Mouse (Mus musculus) embryonic fibroblast, embryonic 13.5 days (primary cell): ENCODE measurements at regions not wholly inside any gene's neighbourhood (a gene's known extent, or its start where the extent isn't known, plus 50 kb on each side); places are given as distances from the start of the nearest gene placed in this dataset.
A peak's percentile ranks its signal among the peaks of the same experiment; 100 is the strongest.
"Not testable (repeated sequence)": the region's sequence is repeated elsewhere in the genome, so short reads cannot be mapped to it uniquely, and the experiment has no call there.

Experiments
- H3K27ac ChIP-seq: 2 replicates; pipeline ENCODE4 v1.5.1; 2012; ENCODE audit warnings: low read length, control low read depth, inconsistent platforms; ENCODE audit not compliant: insufficient read depth
- H3K4me1 ChIP-seq: 2 replicates; pipeline ENCODE4 v1.6.1; 2011; ENCODE audit warnings: low read length; ENCODE audit not compliant: control insufficient read depth, insufficient read depth
- H3K4me3 ChIP-seq: 2 replicates; pipeline ENCODE4 v1.5.1; 2011; ENCODE audit warnings: mild to moderate bottlenecking, control low read depth, low read length; ENCODE audit not compliant: insufficient read depth
- CTCF ChIP-seq: IDR thresholded peaks from 2 replicates; pipeline ENCODE4 v1.5.1; 2011; ENCODE audit warnings: mild to moderate bottlenecking, control low read depth, low read length, moderate library complexity, borderline replicate concordance; ENCODE audit not compliant: insufficient read depth
- POLR2A ChIP-seq: IDR thresholded peaks from 2 replicates; pipeline ENCODE4 v1.6.1; 2011; ENCODE audit warnings: low read depth, mild to moderate bottlenecking, control low read depth, low read length, moderate library complexity

- H3K27ac ChIP-seq, H3K4me1 ChIP-seq, H3K4me3 ChIP-seq: not testable (repeated sequence)
These were observed 989.4 kb downstream of the Ankrd7 start for GRCm38 (mm10) chr6:19855476-19855875.

- Histone ChIP-seq H3K4me3 (no peak overlapping the region), H3K4me1 (no peaks in the 10 kb centered on the region), H3K27ac (no peak overlapping the region)
- TF ChIP-seq POLR2A, result no peak
- no peak for TF ChIP-seq CTCF
These were observed 998.0 kb downstream of the Ankrd7 start for GRCm38 (mm10) chr6:19864101-19864500.

GRCm38 (mm10) chr6:19869697-19870096 lies 1003.6 kb downstream of the Ankrd7 start:
- Histone ChIP-seq H3K27ac (no peak overlapping the region), H3K4me1 (no peaks in the 10 kb centered on the region), H3K4me3 (no peak overlapping the region)
- TF ChIP-seq CTCF (no peak), POLR2A (no peak)

- H3K4me3 ChIP-seq, result no peak overlapping the region
- no peaks in the 10 kb centered on the region for H3K4me1 ChIP-seq
- H3K27ac ChIP-seq, result no peak overlapping the region
- TF ChIP-seq POLR2A, result no peak
- no peak for TF ChIP-seq CTCF
These were observed 1045.1 kb downstream of the Ankrd7 start for GRCm38 (mm10) chr6:19911181-19911580.

GRCm38 (mm10) chr6:19941784-19942183 lies 1075.7 kb downstream of the Ankrd7 start:
- not testable (repeated sequence) for H3K27ac ChIP-seq, H3K4me1 ChIP-seq, H3K4me3 ChIP-seq

GRCm38 (mm10) chr6:19944334-19944733 lies 1078.2 kb downstream of the Ankrd7 start:
- no peak overlapping the region for H3K27ac ChIP-seq
- TF ChIP-seq CTCF (no peak), POLR2A (no peak)
- H3K4me3 ChIP-seq, result no peak overlapping the region
- no peaks in the 10 kb centered on the region for H3K4me1 ChIP-seq

- Histone ChIP-seq H3K4me3 (no peak overlapping the region), H3K27ac (no peak overlapping the region), H3K4me1 (no peaks in the 10 kb centered on the region)
- no peak for TF ChIP-seq CTCF
- no peak for TF ChIP-seq POLR2A
These were observed 1079.6 kb downstream of the Ankrd7 start for GRCm38 (mm10) chr6:19945693-19946092.

GRCm38 (mm10) chr6:19975898-19976297 lies 1109.8 kb downstream of the Ankrd7 start:
- H3K4me3 ChIP-seq, result no peak overlapping the region
- no peak for TF ChIP-seq POLR2A
- TF ChIP-seq CTCF, result no peak
- H3K27ac ChIP-seq, result no peak overlapping the region
- H3K4me1 ChIP-seq, result no peaks in the 10 kb centered on the region

- no peak overlapping the region for H3K4me3 ChIP-seq
- no peak overlapping the region for H3K27ac ChIP-seq
- no peaks in the 10 kb centered on the region for H3K4me1 ChIP-seq
- TF ChIP-seq POLR2A, result no peak
- no peak for TF ChIP-seq CTCF
These were observed 1125.7 kb downstream of the Ankrd7 start for GRCm38 (mm10) chr6:19991829-19992228.

- TF ChIP-seq POLR2A (no peak), CTCF (no peak)
- Histone ChIP-seq H3K27ac (no peak overlapping the region), H3K4me1 (no peaks in the 10 kb centered on the region), H3K4me3 (no peak overlapping the region)
These were observed 1162.3 kb downstream of the Ankrd7 start for GRCm38 (mm10) chr6:20028466-20028865.

- H3K27ac ChIP-seq, result peak overlapping the region; percentile 47; the same call in 1 of the 2 replicates
- TF ChIP-seq CTCF, result no peak
- no peak for TF ChIP-seq POLR2A
- H3K4me3 ChIP-seq, result no peak overlapping the region
- no peaks in the 10 kb centered on the region for H3K4me1 ChIP-seq
These were observed 1171.7 kb downstream of the Ankrd7 start for GRCm38 (mm10) chr6:20037769-20038168.
